Mouse (Mus musculus): ENCODE results near the gene Pycard.
"Not testable (repeated sequence)": the region's sequence is repeated elsewhere in the genome, so short reads cannot be mapped to it uniquely, and the experiment has no call there.

Pycard gene

GRCm38 (mm10) chr7:127993341-127993977, at the start of gene Pycard:
Gene Pycard (minus strand): TSS chr7:127993867.
- DNase-seq (ENCODE audit: low spot score in 2 of 2): peak; percentile 81 to 85

GRCm38 (mm10) chr7:128042161-128042820, 48.6 kb upstream of the Pycard start:
- not testable (repeated sequence) for DNase-seq (ENCODE audit: low spot score in 2 of 2)

- DNase-seq (ENCODE audit: low spot score in 2 of 2): no peak
Observed at GRCm38 (mm10) chr7:128033616-128034015, 39.9 kb upstream of the Pycard start.

DNA sequence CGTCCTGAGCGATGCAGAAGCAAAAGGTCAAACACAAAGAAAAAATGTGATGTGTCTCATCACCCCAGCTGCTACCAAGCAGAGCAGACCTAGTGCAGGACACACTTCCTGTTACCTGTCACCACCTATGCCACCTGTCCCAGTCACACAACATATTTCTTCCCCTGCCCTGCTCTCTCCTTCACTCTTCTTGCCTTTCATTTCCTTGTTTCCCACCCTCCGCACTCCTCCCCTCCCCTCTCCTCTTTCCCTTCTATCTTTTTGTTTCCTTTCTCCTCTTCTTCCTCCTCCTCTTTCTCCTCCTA, 39.3 kb upstream of the Pycard start:
- no peak for DNase-seq (ENCODE audit: low spot score in 2 of 2)

GRCm38 (mm10) chr7:128032290-128032988, 38.8 kb upstream of the Pycard start:
- DNase-seq (ENCODE audit: low spot score in 2 of 2): no peak

GRCm38 (mm10) chr7:128031403-128031976, 37.8 kb upstream of the Pycard start:
- no peak for DNase-seq (ENCODE audit: low spot score in 2 of 2)

- no peak for DNase-seq (ENCODE audit: low spot score in 2 of 2)
Observed at GRCm38 (mm10) chr7:128025381-128025780, 31.7 kb upstream of the Pycard start.

GRCm38 (mm10) chr7:128024932-128025331, 31.3 kb upstream of the Pycard start:
- no peak for DNase-seq (ENCODE audit: low spot score in 2 of 2)

DNA sequence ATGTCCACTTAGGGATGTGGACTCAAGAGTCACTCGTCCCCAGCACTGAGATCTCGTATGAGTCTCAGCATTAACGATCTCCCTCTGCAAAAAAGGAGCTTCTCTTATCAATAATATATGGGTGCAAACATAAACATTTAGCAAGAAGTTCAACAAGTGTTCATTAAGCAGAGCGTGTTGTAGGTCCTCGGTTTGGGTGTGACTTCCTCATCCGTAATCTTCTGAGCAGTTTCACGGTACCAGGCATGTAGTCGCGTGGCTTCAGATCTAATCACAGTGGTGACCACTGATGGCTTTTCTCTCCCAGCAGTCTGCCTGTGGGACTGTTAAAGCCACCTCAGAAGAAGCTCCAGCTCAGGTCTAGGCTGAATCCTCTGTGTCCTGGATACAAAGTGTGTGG, 30.7 kb upstream of the Pycard start:
- DNase-seq (ENCODE audit: low spot score in 2 of 2): no peak

DNA sequence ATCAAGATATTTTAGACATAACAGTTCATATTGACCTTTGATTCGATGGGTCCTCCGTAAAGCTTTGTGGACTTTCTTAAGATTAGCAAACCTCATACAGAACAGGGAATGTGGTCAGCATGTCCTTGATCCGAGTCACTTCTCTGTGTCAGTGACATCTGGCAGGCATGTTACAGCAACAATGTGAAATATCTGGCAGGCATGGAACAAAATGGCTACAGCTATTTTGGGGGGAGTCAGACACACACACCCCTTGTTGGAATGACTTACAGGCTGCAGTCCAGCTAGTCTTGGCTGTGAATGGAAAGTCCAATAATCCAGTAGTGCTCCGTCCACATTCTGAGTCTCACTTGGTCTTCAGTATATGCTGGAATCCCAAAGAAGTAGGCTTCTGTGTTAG, 29.9 kb upstream of the Pycard start:
- DNase-seq (ENCODE audit: low spot score in 2 of 2): no peak

DNA sequence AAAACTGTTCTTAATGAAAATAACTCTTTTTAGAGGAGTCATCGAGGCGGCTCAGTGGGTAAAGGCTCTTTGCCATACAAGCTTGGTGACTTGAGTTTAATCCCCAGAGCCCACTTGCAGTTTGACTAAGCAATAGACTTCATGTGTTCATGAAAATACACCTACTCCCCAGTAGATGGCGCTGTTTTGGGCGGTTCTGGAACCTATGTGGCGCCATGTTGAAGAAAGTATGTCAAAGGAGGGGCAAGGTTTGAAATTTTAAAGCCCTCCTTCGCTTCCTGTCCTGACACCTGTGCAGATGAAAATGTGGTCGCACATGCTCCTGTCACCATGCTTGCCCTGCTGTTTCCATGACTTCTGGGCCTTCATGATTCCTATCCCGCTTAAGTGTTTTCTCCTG, 29.3 kb upstream of the Pycard start:
- peak in 1 of 2 experiments; percentile 36 for DNase-seq (ENCODE audit: low spot score in 2 of 2)

- no peak for DNase-seq (ENCODE audit: low spot score in 2 of 2)
Observed at GRCm38 (mm10) chr7:128019187-128019586, 25.5 kb upstream of the Pycard start.

- DNase-seq (ENCODE audit: low spot score in 2 of 2): no peak
Observed at GRCm38 (mm10) chr7:128018275-128018674, 24.6 kb upstream of the Pycard start.

DNA sequence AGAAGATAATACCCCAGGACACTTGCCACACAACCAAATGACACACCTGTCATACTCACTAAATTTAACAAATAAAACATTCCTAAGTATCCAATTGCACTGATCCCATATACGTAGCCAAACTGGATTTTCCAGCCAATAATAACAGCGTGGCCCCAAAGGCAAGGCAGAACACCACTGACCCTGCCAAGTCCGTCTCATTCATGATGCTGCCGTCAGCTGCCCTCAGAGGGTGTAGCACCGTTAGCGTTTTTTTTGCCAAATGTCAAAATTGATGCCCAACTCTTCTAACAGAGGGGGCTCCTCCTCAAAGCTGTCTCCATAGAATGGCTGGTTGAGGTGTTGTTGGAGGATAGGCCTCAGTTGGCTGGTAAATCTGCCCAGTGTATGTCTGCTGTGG, 23.0 kb upstream of the Pycard start:
- DNase-seq (ENCODE audit: low spot score in 2 of 2): no peak

- DNase-seq (ENCODE audit: low spot score in 2 of 2): not testable (repeated sequence)
Observed at GRCm38 (mm10) chr7:128016134-128016533, 22.5 kb upstream of the Pycard start.

DNA sequence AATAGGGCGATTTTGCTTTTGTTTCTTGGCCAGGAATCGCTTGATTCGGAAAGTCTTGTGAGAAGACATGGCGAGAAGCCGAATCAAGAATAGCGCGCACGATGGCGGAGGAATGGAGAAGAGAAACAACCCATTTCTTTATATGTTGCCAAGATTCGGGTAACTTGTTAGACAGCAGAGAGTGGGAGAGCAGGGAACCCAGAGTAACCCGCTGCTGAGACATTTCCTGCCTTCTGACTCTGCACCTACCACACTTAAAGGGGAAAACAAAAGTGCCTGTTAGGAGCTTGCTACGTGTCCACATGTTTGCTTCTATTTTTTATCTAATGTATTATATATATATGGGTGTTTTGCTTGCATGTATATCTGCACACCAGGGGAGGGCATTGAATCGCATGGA, 19.4 kb upstream of the Pycard start:
- peak; percentile 37 for DNase-seq (ENCODE audit: low spot score in 2 of 2)

GRCm38 (mm10) chr7:128012136-128012780, 18.6 kb upstream of the Pycard start:
- peak; percentile 57 to 63 for DNase-seq (ENCODE audit: low spot score in 2 of 2)

DNA sequence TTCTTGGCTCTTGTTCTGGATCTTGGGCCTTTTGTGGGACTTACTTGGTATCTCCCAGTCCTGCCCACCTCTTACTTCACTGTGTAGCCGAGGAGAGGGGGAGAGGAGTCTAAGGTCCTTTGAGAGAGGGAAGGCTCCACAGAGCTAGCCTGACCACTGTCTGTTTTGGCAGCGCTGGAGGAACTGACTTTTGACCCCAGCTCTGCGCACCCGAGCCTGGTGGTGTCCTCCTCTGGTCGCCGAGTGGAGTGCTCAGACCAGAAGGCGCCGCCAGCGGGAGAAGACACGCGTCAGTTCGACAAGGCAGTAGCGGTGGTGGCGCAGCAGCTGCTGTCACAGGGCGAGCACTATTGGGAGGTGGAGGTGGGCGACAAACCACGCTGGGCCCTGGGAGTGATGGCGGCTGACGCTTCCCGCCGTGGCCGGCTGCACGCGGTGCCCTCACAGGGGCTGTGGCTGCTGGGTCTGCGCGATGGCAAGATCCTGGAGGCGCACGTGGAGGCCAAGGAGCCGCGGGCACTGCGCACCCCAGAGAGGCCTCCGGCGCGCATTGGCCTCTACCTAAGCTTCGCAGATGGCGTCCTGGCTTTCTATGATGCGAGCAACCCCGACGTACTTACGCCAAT, 16.2 kb upstream of the Pycard start:
- DNase-seq (ENCODE audit: low spot score in 2 of 2): no peak

GRCm38 (mm10) chr7:128006193-128006592, 12.5 kb upstream of the Pycard start:
- DNase-seq (ENCODE audit: low spot score in 2 of 2): no peak

GRCm38 (mm10) chr7:128004487-128005362, 11.1 kb upstream of the Pycard start:
- peak; percentile 61 to 62 for DNase-seq (ENCODE audit: low spot score in 2 of 2)

DNA sequence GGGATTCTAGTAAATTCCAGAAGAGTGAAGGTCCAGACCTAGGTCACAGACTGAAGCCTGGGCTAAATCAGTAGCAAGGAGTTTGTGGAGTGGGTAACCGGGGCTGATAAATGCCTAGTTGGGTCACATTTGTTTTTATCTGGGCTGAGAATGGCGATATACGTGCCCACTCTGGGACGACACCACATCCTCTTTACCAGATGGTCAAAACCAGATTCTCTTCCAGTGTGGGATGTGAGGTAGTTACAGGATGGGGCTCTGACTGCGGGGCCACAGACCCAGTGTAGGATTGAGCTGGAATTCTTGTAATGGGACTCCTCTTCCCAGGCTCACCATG, 10.5 kb upstream of the Pycard start:
- no peak for DNase-seq (ENCODE audit: low spot score in 2 of 2)

Data from thymus, postnatal 10 days (tissue).